Mouse (Mus musculus) CH12.LX (cell line): ENCODE results near the gene Farp1. TPM values are rescaled to one million over a fixed set of nuclear protein-coding genes. Genes with fewer than 3 reads are reported as not detected.

Source experiments
- DNase-seq: peaks from one replicate; pipeline ENCODE4 v3.0.0-alpha.2; 2013; ENCODE audit errors: extremely low read depth
- H3K27ac ChIP-seq: 2 replicates; pipeline ENCODE4 v1.5.1; 2012; ENCODE audit warnings: low read depth, mild to moderate bottlenecking, control low read depth, moderate library complexity; ENCODE audit not compliant: insufficient read depth
- H3K27me3 ChIP-seq: replicated peaks from 2 replicates; pipeline ENCODE3; 2012; ENCODE audit warnings: inconsistent platforms
- H3K36me3 ChIP-seq, 2 experiments: replicated peaks in 1 of 2; 2 replicates each; pipeline versions ENCODE3 to v1.6.1; 2012; ENCODE audit warnings: inconsistent platforms in 1 of 2, low read length in 1 of 2, mild to moderate bottlenecking in 1 of 2, mixed read lengths in 1 of 2, moderate library complexity in 1 of 2; ENCODE audit not compliant: control insufficient read depth in 1 of 2, insufficient read depth in 1 of 2
- H3K4me1 ChIP-seq, 2 experiments: 2 replicates each; pipeline ENCODE4 v1.6.1; 2012; ENCODE audit warnings: inconsistent platforms in 1 of 2, moderate library complexity in 1 of 2; ENCODE audit not compliant: insufficient read depth in 2 of 2, control insufficient read depth in 1 of 2
- H3K4me2 ChIP-seq: 2 replicates; pipeline ENCODE4 v1.6.1; 2012; ENCODE audit warnings: low read depth, mild to moderate bottlenecking, control low read depth; ENCODE audit not compliant: poor library complexity, insufficient read depth, severe bottlenecking
- H3K4me3 ChIP-seq, 3 experiments: fragments of 150-350 bp in 1 of 3; sonication (generic) in 1 of 3; replicated peaks in 1 of 3; 2 replicates each; pipeline versions ENCODE3 to v1.5.1; 2011 to 2012; ENCODE audit warnings: low read depth in 2 of 3, low read length in 2 of 3, mild to moderate bottlenecking in 2 of 3, moderate library complexity in 2 of 3, control low read depth in 1 of 3, improper control_type of control experiment in 1 of 3, inconsistent platforms in 1 of 3, mixed read lengths in 1 of 3; ENCODE audit not compliant: poor library complexity in 1 of 3
- H3K79me2 ChIP-seq: replicated peaks from 2 replicates; pipeline ENCODE4 v1.6.1; 2012; ENCODE audit warnings: mild to moderate bottlenecking, moderate library complexity; ENCODE audit not compliant: control insufficient read depth, poor library complexity, insufficient read depth, severe bottlenecking; ENCODE audit errors: extremely low read depth
- H3K9ac ChIP-seq: 2 replicates; pipeline ENCODE4 v1.6.1; 2012; ENCODE audit warnings: low read depth, mild to moderate bottlenecking, control low read depth, moderate library complexity; ENCODE audit not compliant: insufficient read depth
- H3K9me3 ChIP-seq: replicated peaks from 2 replicates; pipeline ENCODE3; 2012; ENCODE audit warnings: low read length, inconsistent platforms, mixed read lengths
- BHLHE40 ChIP-seq: IDR thresholded peaks from 2 replicates; pipeline ENCODE4 v1.6.1; 2011; ENCODE audit warnings: mild to moderate bottlenecking, low read depth, low read length, improper control_type of control experiment
- CHD2 ChIP-seq: IDR thresholded peaks from 2 replicates; pipeline ENCODE4 v1.6.1; 2011; ENCODE audit warnings: low read length, improper control_type of control experiment
- CTCF ChIP-seq, 2 experiments: IDR thresholded peaks in 1 of 2; conservative IDR thresholded peaks in 1 of 2; 2 replicates each; pipeline ENCODE4 v1.5.1; 2011 to 2012; ENCODE audit warnings: low read depth in 2 of 2, low read length in 2 of 2, improper control_type of control experiment in 1 of 2, inconsistent platforms in 1 of 2, mild to moderate bottlenecking in 1 of 2, moderate library complexity in 1 of 2
- E2F4 ChIP-seq: IDR thresholded peaks from 2 replicates; pipeline ENCODE4 v1.6.1; 2011; ENCODE audit warnings: low read depth, low read length, improper control_type of control experiment; ENCODE audit not compliant: insufficient replicate concordance
- ELF1 ChIP-seq: IDR thresholded peaks from 2 replicates; pipeline ENCODE4 v1.6.1; 2014; ENCODE audit warnings: low read depth, mild to moderate bottlenecking, inconsistent platforms, low read length, improper control_type of control experiment
- EP300 ChIP-seq: IDR thresholded peaks from 2 replicates; pipeline ENCODE4 v1.6.1; 2011; ENCODE audit warnings: low read length, improper control_type of control experiment
- ETS1 ChIP-seq: conservative IDR thresholded peaks from 2 replicates; pipeline ENCODE4 v1.6.1; 2012; ENCODE audit warnings: low read depth, mild to moderate bottlenecking, inconsistent platforms, low read length, improper control_type of control experiment, moderate library complexity
- JUN ChIP-seq: IDR thresholded peaks from 2 replicates; pipeline ENCODE4 v1.6.1; 2011; ENCODE audit warnings: low read depth, mild to moderate bottlenecking, low read length, improper control_type of control experiment, moderate library complexity; ENCODE audit not compliant: insufficient read depth
- MAFK ChIP-seq: IDR thresholded peaks from 2 replicates; pipeline ENCODE4 v1.6.1; 2011; ENCODE audit warnings: low read length, improper control_type of control experiment; ENCODE audit not compliant: insufficient replicate concordance
- MAX ChIP-seq: IDR thresholded peaks from 2 replicates; pipeline ENCODE4 v1.6.1; 2011; ENCODE audit warnings: low read length, improper control_type of control experiment
- MXI1 ChIP-seq: IDR thresholded peaks from 2 replicates; pipeline ENCODE4 v1.6.1; 2011; ENCODE audit warnings: mild to moderate bottlenecking, low read depth, low read length, improper control_type of control experiment
- NELFE ChIP-seq: IDR thresholded peaks from 2 replicates; pipeline ENCODE4 v1.6.1; 2011; ENCODE audit warnings: low read depth, low read length, improper control_type of control experiment
- NRF1 ChIP-seq: IDR thresholded peaks from 2 replicates; pipeline ENCODE4 v1.6.1; 2014; ENCODE audit warnings: low read depth, mild to moderate bottlenecking, inconsistent platforms, low read length, improper control_type of control experiment, moderate library complexity
- PAX5 ChIP-seq: IDR thresholded peaks from 2 replicates; pipeline ENCODE4 v1.6.1; 2012; ENCODE audit warnings: low read length, inconsistent platforms, mixed read lengths
- SIN3A ChIP-seq: IDR thresholded peaks from 2 replicates; pipeline ENCODE4 v1.6.1; 2012; ENCODE audit warnings: low read length, improper control_type of control experiment, inconsistent platforms
- TBP ChIP-seq: conservative IDR thresholded peaks from 2 replicates; pipeline ENCODE4 v1.6.1; 2011; ENCODE audit warnings: low read depth, low read length, improper control_type of control experiment
- UBTF ChIP-seq: IDR thresholded peaks from 2 replicates; pipeline ENCODE4 v1.6.1; 2012; ENCODE audit warnings: low read depth, mild to moderate bottlenecking, inconsistent platforms, low read length, improper control_type of control experiment, moderate library complexity
- USF2 ChIP-seq: conservative IDR thresholded peaks from 2 replicates; pipeline ENCODE4 v1.6.1; 2011; ENCODE audit warnings: low read depth, low read length, improper control_type of control experiment
- dilution Hi-C: fragments of 300-500 bp; cut with MboI; formaldehyde crosslinking; loops from 2 replicates; pipeline ENCODE4 v1.14.3; 2020; ENCODE audit warnings: low sequenced_read_pairs; ENCODE audit not compliant: extremely low pct_unique_long_range_greater_than_20kb, extremely low pct_ligation_motif_present
- in situ Hi-C: fragments of 300-500 bp; cut with MboI; formaldehyde crosslinking; loops from 3 replicates; pipeline ENCODE4 v1.14.3; 2019; ENCODE audit warnings: low sequenced_read_pairs, low pct_ligation_motif_present, low pct_unique_long_range_greater_than_20kb, mixed read lengths
- polyA plus RNA-seq: library from polyadenylated mRNA; unstranded; fragments of >175 nt; gene quantifications from 2 replicates; pipeline ENCODE4 v1.2.1, GENCODE M21; 2012; ENCODE audit warnings: low read depth; ENCODE audit not compliant: insufficient read length
- total RNA-seq, 2 experiments: library from RNA; depleted of rRNA; stranded (reverse); fragments of 300-350 nt in 1 of 2; fragments of >200 nt in 1 of 2; gene quantifications; 2 replicates each; pipeline ENCODE4 v1.2.3; 2012 to 2014

The Farp1 gene
- total and polyA plus RNA-seq, 3 experiments, result 2.4 to 10.3 (median 2.5) TPM

DNA sequence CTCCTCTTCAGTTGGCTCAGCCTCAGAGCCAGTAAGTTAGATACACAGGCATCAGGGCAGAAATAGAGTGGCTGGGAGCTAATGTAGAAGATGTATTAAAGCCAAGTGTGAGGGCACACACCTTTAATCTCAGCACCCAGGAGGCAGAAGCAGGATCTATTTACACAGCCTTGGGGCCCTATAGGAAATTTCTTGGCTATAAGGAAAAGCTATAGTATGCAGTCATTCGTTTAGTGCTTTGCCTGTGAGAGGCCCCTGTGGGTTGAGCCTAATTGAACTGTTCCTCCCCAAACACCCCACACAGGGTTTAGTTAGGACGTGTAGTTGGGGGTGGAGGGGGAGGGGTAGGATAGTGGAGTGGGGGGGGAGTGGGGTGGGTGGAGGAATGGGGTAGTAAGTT lies 87.9 kb downstream of the Farp1 start:
- DNase-seq, result no peak
- Histone ChIP-seq H3K4me2 (no peak overlapping the region), H3K27ac (no peak overlapping the region), H3K36me3 (peaks cover 0 to 22% of the 10 kb centered on the region in 2 experiments), H3K79me2 (no peaks in the 10 kb centered on the region), H3K9ac (no peak overlapping the region), H3K27me3 (no peaks in the 10 kb centered on the region)
- dilution Hi-C loops, result no loop called here
- TF ChIP-seq CTCF (conservative IDR thresholded peaks at IDR 0.05 in 1 of 2, IDR thresholded peaks at IDR 0.05 in 1 of 2; ENCODE audit: low read depth in 2 of 2, low read length in 2 of 2) (no peak), NRF1 (no peak), JUN (no peak), BHLHE40 (no peak), ETS1 (no peak), PAX5 (no peak), UBTF (no peak), MAFK (no peak), E2F4 (no peak), TBP (no peak), NELFE (no peak), ELF1 (no peak), SIN3A (no peak)
- TF ChIP-seq, all 38 proteins: peak for 0
- Histone ChIP-seq H3K4me3 (no peak overlapping the region), H3K9me3 (no peaks in the 10 kb centered on the region), H3K4me1 (peaks cover 0 to 8% of the 10 kb centered on the region in 2 experiments; a peak in 1 of 4 replicates)
- in situ Hi-C loops, result no loop called here

DNA sequence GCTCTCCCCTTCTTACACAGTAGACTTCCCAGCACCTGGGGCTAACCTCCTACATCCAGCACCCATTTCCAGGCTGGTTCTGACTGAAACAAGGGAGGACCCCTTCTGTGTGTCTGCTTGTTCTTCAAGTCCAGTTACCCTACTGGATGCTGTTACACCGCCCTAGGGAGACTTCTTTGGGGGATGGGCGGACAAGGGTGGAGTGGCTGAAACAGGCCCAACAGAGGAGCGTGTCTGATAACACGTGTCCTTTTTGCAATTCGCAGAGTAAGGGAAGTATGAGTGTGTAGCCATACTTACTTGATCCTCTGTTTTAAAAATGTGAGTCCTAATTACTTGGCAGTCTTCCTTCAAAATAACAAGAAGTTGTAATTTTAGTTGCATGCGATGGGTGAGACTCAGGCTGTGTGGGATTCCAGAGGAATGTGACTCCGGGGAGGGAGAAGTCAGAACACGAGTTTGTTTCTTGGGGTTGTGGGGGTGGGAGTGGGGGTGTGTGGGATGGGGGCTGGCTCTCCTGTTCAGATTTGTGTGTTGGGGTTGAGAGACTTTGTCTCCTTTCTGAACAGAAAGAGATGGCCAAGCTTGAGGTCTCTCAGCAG lies 89.5 kb downstream of the Farp1 start:
- Histone ChIP-seq H3K4me1 (peaks cover 4 to 23% of the 10 kb centered on the region in 2 experiments; a peak in 3 of 4 replicates), H3K79me2 (no peaks in the 10 kb centered on the region), H3K4me3 (no peak overlapping the region), H3K9ac (no peak overlapping the region), H3K36me3 (peaks cover 0 to 10% of the 10 kb centered on the region in 2 experiments), H3K9me3 (no peaks in the 10 kb centered on the region), H3K4me2 (no peak overlapping the region), H3K27me3 (no peaks in the 10 kb centered on the region), H3K27ac (no peak overlapping the region)
- dilution Hi-C loops, result no loop called here
- in situ Hi-C loops, result no loop called here
- DNase-seq, result no peak
- TF ChIP-seq CHD2, result no peak
- TF ChIP-seq EP300, result no peak
- TF ChIP-seq MAX, result no peak
- TF ChIP-seq MXI1, result no peak
- no peak for TF ChIP-seq CTCF (conservative IDR thresholded peaks at IDR 0.05 in 1 of 2, IDR thresholded peaks at IDR 0.05 in 1 of 2; ENCODE audit: low read depth in 2 of 2, low read length in 2 of 2)
- TF ChIP-seq JUN, result no peak
- no peak for TF ChIP-seq USF2
